Mouse (Mus musculus) pancreas, adult 10 weeks (tissue): ENCODE data around the gene Zcrb1. TPM values are rescaled to one million over a fixed set of nuclear protein-coding genes. Genes with fewer than 3 reads are reported as not detected.

Experiments used
- polyA plus RNA-seq: library from polyadenylated mRNA; stranded (reverse); fragments of 350-450 nt; fragmentation: Illumina TruSeq; extraction: RNeasy Lipid Tissue Mini Kit (QIAGEN cat#74804); gene quantifications from one replicate; pipeline ENCODE4 v1.2.3, GENCODE M21; 2015; ENCODE audit warnings: low read depth, low replicate concordance; ENCODE audit not compliant: insufficient read depth

The Zcrb1 gene
- 28.0 TPM for polyA plus RNA-seq

DNA sequence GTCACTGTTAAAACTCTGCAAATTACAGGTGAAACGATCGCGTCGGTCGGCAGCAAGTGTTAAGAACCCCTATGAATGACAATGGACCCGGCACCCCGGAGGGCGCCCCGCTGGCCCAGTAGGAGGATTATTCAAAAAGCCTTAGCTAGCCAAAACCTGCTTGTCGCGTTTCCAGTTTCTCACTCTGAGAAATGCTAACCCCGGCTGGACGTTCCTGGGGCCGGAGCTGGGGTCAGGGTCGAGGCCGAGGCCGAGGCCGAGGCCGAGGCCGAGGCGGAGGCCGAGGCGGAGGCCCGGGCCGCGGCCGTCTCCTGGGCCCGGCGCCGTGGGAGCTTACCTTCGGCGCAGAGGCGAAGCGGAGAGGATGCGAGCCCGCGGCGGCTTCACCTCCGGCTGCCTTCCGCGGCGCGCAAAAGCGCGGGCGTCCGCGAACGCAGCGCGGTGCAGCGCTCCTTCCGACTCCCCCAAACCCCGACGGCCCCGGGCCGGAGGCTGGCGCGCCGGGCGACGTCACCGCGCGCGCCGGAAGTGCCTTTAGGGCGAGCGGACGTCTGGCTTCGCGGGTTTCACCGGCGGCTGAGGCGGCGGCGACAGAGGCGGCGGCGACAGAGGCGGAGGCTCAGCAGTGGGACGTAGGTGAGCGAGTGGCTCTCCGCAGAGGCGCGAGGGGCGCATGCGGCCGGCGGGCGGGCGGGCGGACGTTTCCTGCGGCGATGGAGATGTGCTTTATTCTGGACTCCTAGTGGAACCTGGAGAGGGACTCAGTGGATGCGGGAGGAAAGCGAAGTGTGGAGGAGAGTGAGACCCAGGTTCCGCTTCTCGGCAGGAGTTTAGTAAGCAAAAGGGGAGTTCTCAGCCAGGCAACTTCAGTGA, at the start of gene Zcrb1, which contains the start of gene Pphln1:
Gene Zcrb1, minus strand, starts transcription at position 509 of the 873 bp plus-strand sequence.
Gene Pphln1, plus strand, starts transcription at position 525 of the 873 bp plus-strand sequence.

GRCm38 (mm10) chr15:93336925-93337761, 61.0 kb downstream of the Zcrb1 start, which contains the start of gene Yaf2:
TSS of gene Yaf2 (minus strand) at chr15:93336935.

Other genes with a start within 250 kb of the Zcrb1 start
- 3.1 TPM for gene Gxylt1, start 123.2 kb downstream of the Zcrb1 start, polyA plus RNA-seq
- 4.3 TPM for gene Yaf2, start 61.4 kb downstream of the Zcrb1 start, polyA plus RNA-seq
- gene Pphln1, start within 50 bp of the Zcrb1 start, polyA plus RNA-seq: 3.3 TPM
- gene Prickle1, start 197.6 kb upstream of the Zcrb1 start, polyA plus RNA-seq: 3.8 TPM